Mouse (Mus musculus) testis, adult 2 months (tissue): ENCODE results near the gene Bri3.

Experiments used
- CTCF ChIP-seq: fragments of 200-500 bp; IDR thresholded peaks from 2 replicates; pipeline ENCODE4 v1.5.1; 2012; ENCODE audit warnings: low read depth, mild to moderate bottlenecking, inconsistent platforms, low read length, moderate library complexity; ENCODE audit not compliant: control insufficient read depth, insufficient read depth, insufficient replicate concordance
- POLR2A ChIP-seq: fragments of 200-500 bp; IDR thresholded peaks from 2 replicates; pipeline ENCODE4 v1.6.1; 2012; ENCODE audit warnings: low read depth, mild to moderate bottlenecking, inconsistent platforms, low read length, moderate library complexity; ENCODE audit not compliant: control insufficient read depth

DNA sequence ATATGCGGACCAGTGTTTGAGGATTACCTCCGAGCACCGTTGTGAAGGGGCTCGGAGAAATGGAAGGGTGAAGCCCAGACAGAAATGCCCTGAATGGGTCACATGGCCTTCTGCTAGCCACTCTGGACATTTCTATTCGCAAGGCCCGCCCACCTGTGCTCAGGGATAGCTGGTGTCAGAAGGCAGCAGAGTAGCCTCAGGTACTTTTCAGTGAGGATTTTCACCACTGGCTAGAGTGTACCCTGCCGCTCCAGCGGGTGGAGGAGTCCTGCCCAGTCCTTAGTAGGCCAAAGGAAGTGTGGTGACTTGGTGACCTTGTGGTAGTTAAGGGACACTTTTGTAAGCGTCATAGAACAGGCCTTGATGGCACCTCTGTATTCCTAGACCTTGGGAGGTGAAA lies 17.1 kb downstream of the Bri3 start:
- TF ChIP-seq POLR2A (no peak), CTCF (no peak)
